Mouse (Mus musculus): ENCODE data around the gene Fcor.

The Fcor gene

DNA sequence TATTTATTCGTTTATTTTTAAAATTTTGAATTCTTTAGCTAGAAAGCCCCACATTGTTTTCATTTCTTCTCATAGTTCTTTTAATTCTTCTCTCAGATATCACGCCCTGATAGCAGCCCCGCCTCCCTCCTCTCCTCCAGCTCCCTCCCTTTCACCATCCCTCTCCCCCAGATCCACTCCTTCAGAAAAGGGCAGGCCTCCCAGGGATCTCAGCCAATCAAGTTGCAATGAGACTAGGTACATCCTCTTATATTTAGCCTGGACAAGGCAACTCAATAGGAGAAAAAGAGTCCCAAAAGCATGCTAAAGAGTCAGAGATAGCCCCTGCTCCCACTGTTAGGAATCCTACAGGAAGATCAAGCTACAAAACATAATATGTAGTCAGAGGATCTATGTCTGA is 2.5 kb upstream of the Fcor start:
- DNase-seq (ENCODE audit: low read depth) = no peak

GRCm38 (mm10) chr8:3670388-3670787 is 1.8 kb downstream of the Fcor start:
- no peak for DNase-seq (ENCODE audit: low read depth)

- DNase-seq (ENCODE audit: low read depth) = no peak
Measured at GRCm38 (mm10) chr8:3665507-3665906, 6.7 kb downstream of the Fcor start, which contains the start of gene Mcemp1. Gene Mcemp1 (plus strand): TSS chr8:3665754.

DNA sequence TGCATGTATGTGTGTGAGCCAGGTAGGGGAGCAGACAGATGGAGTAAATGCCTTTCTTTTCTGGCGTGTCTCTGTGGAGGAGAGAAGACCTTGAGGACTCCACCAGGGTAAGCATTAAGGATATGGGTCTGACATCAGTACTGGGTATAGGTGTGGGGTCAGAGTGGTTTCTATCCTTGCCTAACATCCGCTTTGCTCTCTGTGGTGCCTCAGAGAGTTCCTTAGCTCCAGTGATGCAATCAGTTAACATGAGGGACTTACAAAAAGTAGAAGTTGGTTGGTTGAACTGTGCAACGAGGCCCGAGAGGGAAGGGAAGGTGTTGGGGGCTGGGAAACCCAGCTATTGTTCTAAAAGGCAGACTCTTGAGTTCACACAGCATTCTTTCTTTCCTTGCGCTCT is 7.8 kb downstream of the Fcor start:
- DNase-seq (ENCODE audit: low read depth) = no peak

- no peak for DNase-seq (ENCODE audit: low read depth)
Measured at GRCm38 (mm10) chr8:3660889-3661288, 11.3 kb downstream of the Fcor start.

DNA sequence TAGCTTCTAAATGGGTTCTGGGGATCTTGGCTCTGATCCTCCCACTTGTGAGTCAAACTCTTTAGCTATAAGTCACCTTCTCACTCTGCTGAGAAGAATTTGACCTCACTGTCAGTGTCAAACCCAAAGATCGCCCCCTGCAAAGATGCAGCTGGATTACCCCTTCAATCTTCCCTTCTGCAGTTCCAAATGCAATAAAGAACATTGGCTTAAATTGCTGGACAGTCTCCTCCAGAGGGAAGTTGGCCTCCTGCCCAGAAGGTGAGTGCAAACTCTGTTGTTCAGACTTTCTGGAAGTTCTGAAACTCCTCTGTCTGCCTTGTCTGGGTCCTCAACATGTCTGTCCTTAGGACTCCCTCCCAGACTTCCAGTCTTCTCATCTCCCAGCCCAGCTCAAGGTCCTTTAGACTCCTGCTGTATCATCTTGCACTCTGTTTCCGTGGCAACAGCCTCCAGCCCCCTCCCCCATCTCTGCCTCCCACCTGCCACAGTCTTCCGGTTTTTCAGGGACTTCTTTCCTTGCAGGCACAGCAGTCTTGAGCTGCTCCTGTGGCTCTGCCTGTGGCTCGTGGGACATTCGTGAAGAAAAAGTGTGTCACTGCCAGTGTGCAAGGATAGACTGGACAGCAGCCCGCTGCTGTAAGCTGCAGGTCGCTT is 15.3 kb downstream of the Fcor start:
- DNase-seq (ENCODE audit: low read depth) = no peak

- DNase-seq (ENCODE audit: low read depth) = no peak
Measured at GRCm38 (mm10) chr8:3655526-3655925, 16.6 kb downstream of the Fcor start, which contains the start of gene Retn. Gene Retn (plus strand): TSS chr8:3655770.

GRCm38 (mm10) chr8:3654726-3655508 is 17.2 kb downstream of the Fcor start:
- DNase-seq (ENCODE audit: low read depth) = no peak

GRCm38 (mm10) chr8:3652845-3653244 is 19.3 kb downstream of the Fcor start:
- no peak for DNase-seq (ENCODE audit: low read depth)

- DNase-seq (ENCODE audit: low read depth) = no peak
Measured at GRCm38 (mm10) chr8:3648990-3649389, 23.2 kb downstream of the Fcor start.

- DNase-seq (ENCODE audit: low read depth) = no peak
Measured at GRCm38 (mm10) chr8:3648268-3648667, 23.9 kb downstream of the Fcor start.

DNA sequence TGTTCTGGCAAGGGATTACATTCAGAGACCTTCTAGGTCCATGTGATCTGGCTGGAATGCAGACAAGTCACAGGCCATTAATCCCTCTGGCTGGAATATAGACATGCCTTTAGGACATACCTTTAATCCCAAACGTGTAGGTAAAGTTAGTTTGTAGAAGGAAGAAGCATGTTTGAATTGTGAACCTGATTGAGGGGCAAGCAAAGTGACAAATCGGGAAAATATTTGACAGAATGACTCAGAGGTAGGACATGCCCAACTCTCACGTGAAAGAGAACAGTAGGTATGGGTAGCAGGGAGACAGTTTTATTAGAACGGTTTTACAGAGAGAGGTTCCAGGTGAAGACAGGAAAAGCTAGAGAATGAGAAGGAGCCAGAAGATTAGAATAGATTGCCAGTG is 24.6 kb downstream of the Fcor start:
- no peak for DNase-seq (ENCODE audit: low read depth)

DNA sequence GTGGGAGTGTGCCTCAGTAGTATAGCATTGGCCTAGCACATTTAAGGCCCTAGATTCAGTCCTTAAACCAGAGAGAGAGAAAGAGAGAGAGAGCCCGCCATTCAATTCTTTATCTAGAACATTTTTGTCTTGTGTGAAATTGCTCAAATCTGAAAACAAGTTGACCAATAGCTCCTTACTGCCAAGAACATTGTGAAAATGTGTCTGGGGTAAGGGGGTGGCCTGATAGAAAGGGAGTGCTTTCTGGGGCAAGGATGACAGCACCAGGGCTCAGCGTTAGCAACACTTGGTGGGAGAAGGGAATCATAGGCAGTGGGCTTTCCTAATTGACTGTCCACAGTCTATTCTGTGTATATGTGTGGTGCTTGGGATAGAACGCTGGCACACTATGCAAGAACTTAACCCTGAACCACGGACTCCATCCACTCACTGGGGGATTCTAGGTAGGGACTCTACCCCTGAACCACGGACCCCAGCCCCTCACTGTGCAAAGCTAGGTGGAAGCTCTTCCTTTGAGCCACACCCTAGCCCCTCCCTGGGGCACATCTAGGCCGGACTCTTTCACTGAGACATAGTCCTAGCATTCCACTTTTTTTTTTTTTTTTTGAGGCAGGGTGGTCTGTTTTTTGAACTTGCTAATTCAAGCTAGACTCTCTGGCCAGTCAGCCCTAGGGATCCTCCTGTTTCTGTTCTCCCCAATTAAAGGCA is 25.2 kb downstream of the Fcor start:
- no peak for DNase-seq (ENCODE audit: low read depth)

GRCm38 (mm10) chr8:3645804-3646203 is 26.4 kb downstream of the Fcor start:
- DNase-seq (ENCODE audit: low read depth) = peak; percentile 71

GRCm38 (mm10) chr8:3631478-3631875 is 40.7 kb downstream of the Fcor start:
- DNase-seq (ENCODE audit: low read depth) = no peak

GRCm38 (mm10) chr8:3630647-3631477 is 41.3 kb downstream of the Fcor start, which contains the start of gene Stxbp2:
Gene Stxbp2 (plus strand): TSS chr8:3630955.
- DNase-seq (ENCODE audit: low read depth) = peak; percentile 68

DNA sequence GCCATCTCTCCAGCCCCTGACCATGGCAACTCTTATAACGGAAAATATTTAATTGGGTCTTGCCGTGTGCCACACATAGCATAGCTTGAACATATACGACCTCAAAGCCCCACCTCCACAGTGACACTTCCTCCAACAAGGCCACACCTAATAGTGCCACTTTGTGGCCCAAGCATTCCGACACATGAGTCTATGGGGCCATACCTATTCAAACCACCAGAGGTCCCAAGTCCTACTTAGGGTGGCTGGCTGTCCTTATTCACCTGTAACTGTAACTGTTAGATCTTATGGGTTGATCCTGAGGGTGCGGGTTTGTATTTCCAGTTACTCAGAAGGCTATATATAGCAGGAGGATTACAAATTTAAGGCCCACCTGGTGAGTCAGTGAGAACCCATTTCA is 44.1 kb downstream of the Fcor start:
- no peak for DNase-seq (ENCODE audit: low read depth)

GRCm38 (mm10) chr8:3626971-3627370 is 45.2 kb downstream of the Fcor start:
- DNase-seq (ENCODE audit: low read depth) = no peak

GRCm38 (mm10) chr8:3625445-3625844 is 46.7 kb downstream of the Fcor start, which contains the start of gene Pcp2:
Gene Pcp2 (minus strand): TSS chr8:3625545.
- no peak for DNase-seq (ENCODE audit: low read depth)

DNA sequence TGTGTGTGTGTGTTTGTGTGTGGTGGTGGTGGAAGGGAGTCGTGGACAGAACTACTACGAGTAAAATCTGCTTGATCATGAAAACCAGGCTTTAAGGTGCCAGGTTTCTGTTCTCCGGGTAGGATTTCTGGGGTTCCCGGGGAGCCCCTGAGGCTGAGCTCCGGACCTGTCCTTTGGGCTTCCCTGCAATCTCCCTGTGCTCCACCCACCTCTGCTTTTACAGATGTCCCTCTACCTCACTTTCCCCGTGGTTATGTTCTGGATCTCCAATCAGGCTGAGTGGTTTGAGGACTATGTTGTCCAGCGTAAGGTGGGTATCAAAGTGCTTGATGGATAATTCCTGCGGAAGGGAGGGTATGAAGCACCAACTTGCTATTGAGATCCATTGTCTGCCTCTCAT is 50.0 kb downstream of the Fcor start:
- DNase-seq (ENCODE audit: low read depth) = no peak

DNA sequence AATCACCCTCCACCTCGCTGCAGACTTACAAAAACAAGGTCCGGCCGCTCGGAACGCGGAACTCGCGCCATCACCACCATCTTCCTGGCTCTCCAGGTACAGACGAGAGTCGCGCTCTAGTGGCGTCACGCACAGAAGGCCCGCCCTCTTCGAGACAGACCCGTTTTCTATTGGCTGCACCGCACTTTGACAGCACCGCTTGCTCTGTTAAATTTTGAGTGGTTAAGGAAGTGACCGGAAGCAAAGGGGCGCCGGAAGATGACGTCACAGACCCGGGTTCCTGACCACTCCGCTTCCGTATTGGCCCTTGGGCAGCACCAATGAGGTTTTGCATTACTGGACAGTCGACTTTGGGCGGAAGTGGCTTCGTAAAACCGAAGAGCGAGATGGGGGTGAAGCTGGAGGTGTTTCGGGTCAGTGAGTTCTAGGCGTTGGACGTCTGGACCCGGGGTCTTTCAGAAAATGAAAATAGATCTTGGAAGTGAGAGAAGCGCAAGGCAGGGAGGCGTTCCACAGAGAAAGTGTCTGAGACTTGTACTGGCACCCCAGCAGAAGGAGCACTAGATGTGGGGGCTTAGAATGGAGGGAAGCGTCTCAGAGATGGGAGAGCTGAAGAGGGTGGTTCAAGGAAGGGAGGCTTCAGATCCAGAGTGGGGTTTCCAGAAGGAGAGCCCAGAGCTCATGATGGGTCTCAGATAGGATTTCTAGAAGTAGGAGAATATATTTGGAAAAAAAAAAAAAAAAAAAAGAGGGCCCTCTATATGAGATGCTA is 50.8 kb downstream of the Fcor start, which contains the start of the genes Xab2 and Pet100:
Gene Xab2, minus strand, starts transcription at position 118 of the 772 bp plus-strand sequence.
Gene Pet100, plus strand, starts transcription at position 350 of the 772 bp plus-strand sequence.
- peak; percentile 100 for DNase-seq (ENCODE audit: low read depth)
